Mouse (Mus musculus): Measurements from ENCODE around the gene Dapk1. TPM values are rescaled to one million over a fixed set of nuclear protein-coding genes. Genes with fewer than 3 reads are reported as not detected.

The Dapk1 gene
- polyA plus RNA-seq, 1 experiment, result 21.5 TPM

DNA sequence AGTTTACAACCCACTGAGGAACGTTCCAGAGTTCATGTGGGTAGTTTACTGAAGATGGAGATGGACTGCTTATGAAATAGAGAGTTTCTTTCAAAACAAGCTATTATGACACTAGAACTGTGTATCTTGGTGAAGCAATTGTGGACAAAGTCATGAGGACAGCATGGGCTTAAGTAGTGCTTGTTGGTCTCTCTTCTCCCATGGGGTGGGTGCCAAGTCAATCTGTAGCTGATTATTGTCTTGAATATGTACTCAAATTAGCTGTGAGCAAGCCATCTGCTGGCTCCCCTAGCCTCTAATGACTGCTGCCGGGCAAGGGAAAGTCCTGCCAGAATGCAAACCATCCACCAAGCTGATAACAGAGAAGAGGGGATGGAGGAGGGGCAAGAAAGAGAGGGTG is 58.3 kb downstream of the Dapk1 start:
- 89% methylated on average over 2 of the region's 2 CpGs for whole genome bisulfite sequencing
- TF ChIP-seq CTCF (IDR thresholded peaks at IDR 0.05; ENCODE audit: extremely low read depth, insufficient read depth, insufficient read length, insufficient replicate concordance) (no peak), POLR2A (IDR thresholded peaks at IDR 0.05; ENCODE audit: low read depth, low read length) (no peak)
- Histone ChIP-seq H3K27me3 (ENCODE audit: control insufficient read depth, insufficient read depth, low read length) (no peaks in the 10 kb centered on the region; the same call in 1 of the 2 replicates), H3K27ac (ENCODE audit: insufficient read depth, low read length) (no peak overlapping the region), H3K4me3 (ENCODE audit: extremely low read depth, insufficient read depth, insufficient read length) (no peak overlapping the region), H3K36me3 (ENCODE audit: control insufficient read depth, insufficient read depth, low read length) (no peaks in the 10 kb centered on the region), H3K4me1 (ENCODE audit: control insufficient read depth, insufficient read depth, insufficient read length) (no peaks in the 10 kb centered on the region)
- no peak for DNase-seq (ENCODE audit: low read depth in 1 of 2, low spot score in 2 of 2)

DNA sequence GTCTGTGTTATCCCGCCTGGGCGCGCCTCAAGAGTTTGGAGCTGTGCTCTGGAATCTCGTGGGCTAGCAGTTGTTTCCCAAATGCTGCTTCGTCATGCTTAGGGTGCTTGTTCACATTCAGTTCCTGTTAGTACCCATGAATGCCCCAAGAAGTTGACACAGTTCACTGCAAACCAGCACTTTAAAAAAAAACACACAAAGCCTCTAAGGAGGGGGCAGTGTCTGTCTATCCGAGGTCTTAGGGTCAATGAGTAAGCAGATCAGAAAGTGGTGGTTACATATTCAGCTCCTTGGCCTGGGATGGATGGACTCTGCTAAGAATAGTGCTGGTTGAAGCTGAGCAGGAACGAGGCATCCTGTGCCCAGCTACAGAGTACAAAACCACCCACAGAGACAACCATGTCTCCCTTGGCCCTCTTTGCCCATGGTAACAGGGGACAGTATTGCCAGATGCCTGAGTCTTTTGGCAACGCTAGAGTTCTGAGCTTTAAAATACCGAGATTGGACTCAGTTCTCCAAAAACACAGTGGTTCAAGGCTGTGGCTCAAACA is 59.0 kb downstream of the Dapk1 start:
- Histone ChIP-seq H3K4me1 (ENCODE audit: control insufficient read depth, insufficient read depth, insufficient read length) (no peaks in the 10 kb centered on the region), H3K27ac (ENCODE audit: insufficient read depth, low read length) (no peak overlapping the region), H3K4me3 (ENCODE audit: extremely low read depth, insufficient read depth, insufficient read length) (no peak overlapping the region), H3K27me3 (ENCODE audit: control insufficient read depth, insufficient read depth, low read length) (no peaks in the 10 kb centered on the region; the same call in 1 of the 2 replicates), H3K36me3 (ENCODE audit: control insufficient read depth, insufficient read depth, low read length) (no peaks in the 10 kb centered on the region)
- 69% methylated on average over 9 of the region's 9 CpGs for WGBS
- TF ChIP-seq POLR2A (IDR thresholded peaks at IDR 0.05; ENCODE audit: low read depth, low read length) (no peak), CTCF (IDR thresholded peaks at IDR 0.05; ENCODE audit: extremely low read depth, insufficient read depth, insufficient read length, insufficient replicate concordance) (no peak)
- DNase-seq (ENCODE audit: low read depth in 1 of 2, low spot score in 2 of 2), result no peak

DNA sequence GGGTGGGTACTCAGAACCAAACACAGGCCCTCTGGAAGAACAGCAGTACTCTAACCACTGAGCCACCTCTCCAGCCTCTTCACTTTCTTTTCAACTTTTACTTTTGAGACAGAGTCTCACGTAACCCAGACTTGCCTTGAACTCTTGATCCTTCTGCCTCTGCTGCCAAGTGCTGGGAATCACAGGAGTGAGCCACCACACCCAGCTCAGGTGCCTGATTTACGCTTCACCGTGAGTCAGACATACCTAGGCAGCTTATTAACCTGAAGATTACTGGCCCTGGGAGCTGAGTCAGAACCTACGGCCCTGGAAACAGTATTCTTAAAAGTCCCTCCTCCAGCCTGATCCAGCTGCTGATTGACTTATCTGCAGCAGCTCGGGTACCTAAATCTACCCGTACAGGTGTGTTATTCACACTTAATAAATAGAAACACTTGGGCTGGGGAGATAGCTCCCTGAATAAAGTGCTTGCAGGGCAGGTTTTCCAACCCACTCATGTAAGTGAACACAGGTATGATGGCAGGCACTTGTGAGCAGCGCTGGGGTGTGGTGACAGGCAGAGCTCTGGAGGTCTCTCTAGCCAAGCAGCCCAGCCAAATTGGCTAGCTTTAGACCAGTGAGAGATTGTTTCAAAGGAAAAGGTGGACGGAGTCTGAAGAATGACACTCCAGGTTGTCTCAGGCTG is 60.9 kb downstream of the Dapk1 start:
- H3K4me1 ChIP-seq (ENCODE audit: control insufficient read depth, insufficient read depth, insufficient read length), result no peaks in the 10 kb centered on the region
- no peak for TF ChIP-seq CTCF (IDR thresholded peaks at IDR 0.05; ENCODE audit: extremely low read depth, insufficient read depth, insufficient read length, insufficient replicate concordance)
- no peak for TF ChIP-seq POLR2A (IDR thresholded peaks at IDR 0.05; ENCODE audit: low read depth, low read length)
- no peak overlapping the region for H3K4me3 ChIP-seq (ENCODE audit: extremely low read depth, insufficient read depth, insufficient read length)
- H3K27me3 ChIP-seq (ENCODE audit: control insufficient read depth, insufficient read depth, low read length), result no peaks in the 10 kb centered on the region; the same call in 1 of the 2 replicates
- H3K36me3 ChIP-seq (ENCODE audit: control insufficient read depth, insufficient read depth, low read length), result no peaks in the 10 kb centered on the region
- DNase-seq (ENCODE audit: low read depth in 1 of 2, low spot score in 2 of 2), result no peak
- H3K27ac ChIP-seq (ENCODE audit: insufficient read depth, low read length), result no peak overlapping the region
- WGBS, result 94% methylated on average over 8 of the region's 8 CpGs

DNA sequence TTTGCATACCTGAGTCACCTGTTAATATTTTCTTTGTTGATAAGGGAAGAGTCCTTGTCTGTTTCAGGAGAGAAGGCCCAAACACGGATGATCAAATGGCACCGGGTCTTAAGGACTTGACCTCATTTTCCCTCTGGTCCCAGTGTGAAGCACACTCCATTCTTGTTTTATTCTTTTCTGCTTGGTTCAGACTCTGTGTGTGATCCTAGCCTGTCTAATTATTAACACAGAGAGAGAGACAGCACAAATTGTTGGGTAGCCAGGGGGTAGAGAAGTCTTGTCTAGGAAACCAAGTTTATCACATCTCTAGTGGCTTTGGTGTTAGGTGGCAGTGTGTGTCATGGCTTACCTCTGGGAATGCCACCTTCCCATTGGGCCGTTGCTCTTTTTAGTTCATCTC is 62.3 kb downstream of the Dapk1 start:
- no peak for TF ChIP-seq CTCF (IDR thresholded peaks at IDR 0.05; ENCODE audit: extremely low read depth, insufficient read depth, insufficient read length, insufficient replicate concordance)
- no peak for TF ChIP-seq POLR2A (IDR thresholded peaks at IDR 0.05; ENCODE audit: low read depth, low read length)
- Histone ChIP-seq H3K4me3 (ENCODE audit: extremely low read depth, insufficient read depth, insufficient read length) (no peak overlapping the region), H3K27me3 (ENCODE audit: control insufficient read depth, insufficient read depth, low read length) (no peaks in the 10 kb centered on the region; the same call in 1 of the 2 replicates), H3K4me1 (ENCODE audit: control insufficient read depth, insufficient read depth, insufficient read length) (no peaks in the 10 kb centered on the region), H3K27ac (ENCODE audit: insufficient read depth, low read length) (no peak overlapping the region), H3K36me3 (ENCODE audit: control insufficient read depth, insufficient read depth, low read length) (no peaks in the 10 kb centered on the region)
- WGBS, result 83% methylated on average over 3 of the region's 3 CpGs
- no peak for DNase-seq (ENCODE audit: low read depth in 1 of 2, low spot score in 2 of 2)

DNA sequence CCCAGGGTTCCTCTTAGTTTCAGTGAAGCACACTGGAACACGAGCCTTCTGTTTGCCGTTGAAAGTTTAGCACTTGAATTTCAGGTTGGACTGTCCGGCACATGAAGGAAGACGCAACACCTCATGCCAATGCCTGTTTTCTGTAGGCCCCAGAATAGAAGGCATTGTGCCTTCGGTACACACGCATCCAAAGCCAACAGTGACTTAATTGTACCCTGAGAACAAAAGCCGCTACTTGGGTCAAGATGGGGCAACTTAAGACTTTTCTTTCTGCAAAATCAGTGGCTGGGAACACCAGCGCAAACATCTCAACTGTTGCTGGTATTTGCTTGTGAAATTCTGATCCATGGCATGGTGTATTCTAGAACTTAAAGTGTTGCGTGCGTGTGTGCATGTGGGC is 63.1 kb downstream of the Dapk1 start:
- TF ChIP-seq CTCF (IDR thresholded peaks at IDR 0.05; ENCODE audit: extremely low read depth, insufficient read depth, insufficient read length, insufficient replicate concordance) (no peak), POLR2A (IDR thresholded peaks at IDR 0.05; ENCODE audit: low read depth, low read length) (no peak)
- Histone ChIP-seq H3K36me3 (ENCODE audit: control insufficient read depth, insufficient read depth, low read length) (no peaks in the 10 kb centered on the region), H3K4me1 (ENCODE audit: control insufficient read depth, insufficient read depth, insufficient read length) (no peaks in the 10 kb centered on the region), H3K27ac (ENCODE audit: insufficient read depth, low read length) (no peak overlapping the region), H3K4me3 (ENCODE audit: extremely low read depth, insufficient read depth, insufficient read length) (no peak overlapping the region), H3K27me3 (ENCODE audit: control insufficient read depth, insufficient read depth, low read length) (no peaks in the 10 kb centered on the region; the same call in 1 of the 2 replicates)
- WGBS, result 94% methylated on average over 10 of the region's 10 CpGs
- DNase-seq (ENCODE audit: low read depth in 1 of 2, low spot score in 2 of 2), result no peak

DNA sequence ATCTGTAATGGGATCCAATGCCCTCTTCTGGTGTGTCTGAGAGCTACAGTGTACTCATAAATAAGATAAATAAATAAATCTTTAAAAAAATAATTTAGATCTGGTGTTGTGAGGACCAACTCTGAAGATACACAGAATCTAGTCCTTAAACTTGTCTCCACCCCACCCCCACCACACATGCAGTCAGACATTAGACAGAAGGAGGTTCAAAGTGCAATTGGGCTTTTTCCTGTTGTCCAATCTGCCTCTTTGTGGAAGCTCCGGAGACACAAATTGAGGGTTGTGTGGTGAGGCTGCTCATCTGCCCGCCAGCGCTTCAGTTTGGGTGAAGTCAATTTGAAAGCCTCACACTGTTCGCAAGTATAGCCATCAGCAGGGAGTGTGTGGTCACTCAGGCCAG is 63.7 kb downstream of the Dapk1 start:
- no peaks in the 10 kb centered on the region for H3K36me3 ChIP-seq (ENCODE audit: control insufficient read depth, insufficient read depth, low read length)
- no peak for DNase-seq (ENCODE audit: low read depth in 1 of 2, low spot score in 2 of 2)
- TF ChIP-seq POLR2A (IDR thresholded peaks at IDR 0.05; ENCODE audit: low read depth, low read length) (no peak), CTCF (IDR thresholded peaks at IDR 0.05; ENCODE audit: extremely low read depth, insufficient read depth, insufficient read length, insufficient replicate concordance) (no peak)
- no peak overlapping the region for H3K4me3 ChIP-seq (ENCODE audit: extremely low read depth, insufficient read depth, insufficient read length)
- WGBS, result 95% methylated on average over 4 of the region's 4 CpGs
- no peak overlapping the region for H3K27ac ChIP-seq (ENCODE audit: insufficient read depth, low read length)
- H3K4me1 ChIP-seq (ENCODE audit: control insufficient read depth, insufficient read depth, insufficient read length), result no peaks in the 10 kb centered on the region
- no peaks in the 10 kb centered on the region; the same call in 1 of the 2 replicates for H3K27me3 ChIP-seq (ENCODE audit: control insufficient read depth, insufficient read depth, low read length)

DNA sequence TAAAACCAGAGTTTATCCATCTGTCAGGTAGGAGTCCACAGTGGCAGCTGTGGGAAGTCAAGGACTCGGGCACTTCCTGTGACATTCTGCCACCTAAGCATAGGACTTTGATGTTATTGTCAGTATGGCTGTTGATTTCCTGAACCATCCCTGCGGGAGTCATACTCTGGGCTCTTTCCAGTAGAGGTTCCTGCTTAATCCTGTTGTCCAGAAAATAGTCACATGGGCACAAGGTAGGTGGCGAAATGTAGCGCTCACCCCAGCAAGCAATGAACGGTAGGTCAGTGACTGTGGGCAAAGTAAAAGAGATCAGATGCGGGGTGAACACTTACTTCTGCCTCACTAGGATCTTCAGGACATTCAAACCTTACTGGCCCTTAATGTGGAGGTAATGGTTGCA is 66.3 kb downstream of the Dapk1 start:
- 77% methylated on average over 6 of the region's 6 CpGs for WGBS
- no peak overlapping the region for H3K27ac ChIP-seq (ENCODE audit: insufficient read depth, low read length)
- no peaks in the 10 kb centered on the region; the same call in 1 of the 2 replicates for H3K27me3 ChIP-seq (ENCODE audit: control insufficient read depth, insufficient read depth, low read length)
- no peak for TF ChIP-seq CTCF (IDR thresholded peaks at IDR 0.05; ENCODE audit: extremely low read depth, insufficient read depth, insufficient read length, insufficient replicate concordance)
- no peak for TF ChIP-seq POLR2A (IDR thresholded peaks at IDR 0.05; ENCODE audit: low read depth, low read length)
- no peak overlapping the region for H3K4me3 ChIP-seq (ENCODE audit: extremely low read depth, insufficient read depth, insufficient read length)
- no peaks in the 10 kb centered on the region for H3K36me3 ChIP-seq (ENCODE audit: control insufficient read depth, insufficient read depth, low read length)
- no peak for DNase-seq (ENCODE audit: low read depth in 1 of 2, low spot score in 2 of 2)
- H3K4me1 ChIP-seq (ENCODE audit: control insufficient read depth, insufficient read depth, insufficient read length), result peaks cover under 1% of the 10 kb centered on the region; the same call in 1 of the 2 replicates

Measured in spleen, adult 2 months (tissue).